Mouse (Mus musculus) heart, embryonic 15.5 days (tissue): ENCODE data around the gene Gsdma2. TPM values are rescaled to one million over a fixed set of nuclear protein-coding genes. Genes with fewer than 3 reads are reported as not detected.
A peak's percentile ranks its signal among the peaks of the same experiment; 100 is the strongest.

Source experiments
- ATAC-seq: fragments of 200-750 bp; cut with Nextera tagmentation; replicated peaks from 2 replicates; pipeline ENCODE4 v1.8.0; 2017; ENCODE audit warnings: low read depth, moderate TSS enrichment; ENCODE audit not compliant: insufficient number of reproducible peaks, insufficient read depth, low FRiP score
- H3K27ac ChIP-seq: fragments of 300-500 bp; sonication (generic); 2 replicates; pipeline ENCODE4 v1.5.1; 2015; ENCODE audit warnings: mild to moderate bottlenecking, inconsistent platforms
- H3K27me3 ChIP-seq: fragments of 300-500 bp; sonication (generic); 2 replicates; pipeline ENCODE4 v1.6.1; 2015; ENCODE audit warnings: inconsistent platforms
- H3K36me3 ChIP-seq: fragments of 300-500 bp; sonication (generic); 2 replicates; pipeline ENCODE4 v1.6.1; 2015; ENCODE audit warnings: mild to moderate bottlenecking, inconsistent platforms
- H3K4me1 ChIP-seq: fragments of 300-500 bp; sonication (generic); replicated peaks from 2 replicates; pipeline ENCODE4 v1.6.1; 2015; ENCODE audit warnings: inconsistent platforms
- H3K4me2 ChIP-seq: fragments of 300-500 bp; sonication (generic); 2 replicates; pipeline ENCODE4 v1.6.1; 2015; ENCODE audit warnings: inconsistent platforms, mild to moderate bottlenecking, moderate library complexity
- H3K4me3 ChIP-seq: fragments of 300-500 bp; sonication (generic); 2 replicates; pipeline ENCODE4 v1.5.1; 2015; ENCODE audit warnings: mild to moderate bottlenecking, inconsistent platforms
- H3K9ac ChIP-seq: fragments of 300-500 bp; sonication (generic); 2 replicates; pipeline ENCODE4 v1.6.1; 2015; ENCODE audit warnings: mild to moderate bottlenecking, inconsistent platforms
- H3K9me3 ChIP-seq: fragments of 300-500 bp; sonication (generic); replicated peaks from 2 replicates; pipeline ENCODE4 v1.6.1; 2016; ENCODE audit warnings: inconsistent platforms
- WGBS: fragments of 180-500 bp; shearing (Covaris S2); methylation state at CpG from one replicate; pipeline ENCODE4 v1.1.7; 2015; ENCODE audit warnings: mixed read lengths; 5-methylcytosine and 5-hydroxymethylcytosine counted together
- polyA plus RNA-seq: library from polyadenylated mRNA; unstranded; fragments of >200 nt; fragmentation: Nextera tagmentation; extraction: Ambion mirVana; gene quantifications from 2 replicates; pipeline ENCODE4 v1.2.1, GENCODE M21; 2015

Gene Gsdma2
- polyA plus RNA-seq, 1 experiment from 2014 or later = not detected

- 50% methylated on average over 10 of the region's 10 CpGs for WGBS
- peaks cover 13% of the 10 kb centered on the region for H3K4me1 ChIP-seq
- H3K27me3 ChIP-seq = 0 out of 2 replicates have a peak, but pooled peaks cover 3% of the 10 kb centered on the region
- H3K36me3 ChIP-seq = peaks cover 5% of the 10 kb centered on the region
- H3K9me3 ChIP-seq = no peaks in the 10 kb centered on the region
- no peak within 1 kb of the TSS for H3K4me3 ChIP-seq
- H3K27ac ChIP-seq = no peak within 1 kb of the TSS
- H3K9ac ChIP-seq = 0 out of 2 replicates have a peak within 1 kb of the TSS, but pooled peaks have one; percentile 1
- H3K4me2 ChIP-seq = no peak within 1 kb of the TSS
- no peak for ATAC-seq
These were observed 54.7 kb downstream of the Gsdma2 start, which contains the start of gene Csf3 for GRCm38 (mm10) chr11:98701213-98701670. Gene Csf3, plus strand, starts transcription at chr11:98701263.

DNA sequence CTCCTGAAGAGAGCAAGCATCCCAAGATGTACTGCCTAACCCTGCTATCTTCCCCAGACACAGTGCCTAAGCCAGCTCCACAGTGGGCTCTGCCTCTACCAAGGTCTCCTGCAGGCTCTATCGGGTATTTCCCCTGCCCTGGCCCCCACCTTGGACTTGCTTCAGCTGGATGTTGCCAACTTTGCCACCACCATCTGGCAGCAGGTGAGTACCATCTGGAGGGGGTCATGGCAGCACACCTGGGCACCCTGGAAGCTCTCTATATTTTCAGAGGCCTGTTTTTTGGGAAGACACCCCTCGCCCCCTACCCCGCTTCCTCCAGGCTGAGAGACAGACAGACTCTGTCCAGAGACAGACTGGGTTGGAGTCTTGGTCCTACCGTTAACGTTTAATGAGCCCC is 55.8 kb downstream of the Gsdma2 start:
- no peak overlapping the region for H3K9ac ChIP-seq
- 59% methylated on average over 5 of the region's 5 CpGs for WGBS
- H3K4me1 ChIP-seq = peaks cover 15% of the 10 kb centered on the region
- no peak overlapping the region for H3K4me2 ChIP-seq
- no peak overlapping the region for H3K4me3 ChIP-seq
- no peak overlapping the region for H3K27ac ChIP-seq
- no peak for ATAC-seq
- 0 out of 2 replicates have a peak, but pooled peaks cover 3% of the 10 kb centered on the region for H3K27me3 ChIP-seq
- H3K36me3 ChIP-seq = peaks cover 12% of the 10 kb centered on the region
- H3K9me3 ChIP-seq = no peaks in the 10 kb centered on the region

DNA sequence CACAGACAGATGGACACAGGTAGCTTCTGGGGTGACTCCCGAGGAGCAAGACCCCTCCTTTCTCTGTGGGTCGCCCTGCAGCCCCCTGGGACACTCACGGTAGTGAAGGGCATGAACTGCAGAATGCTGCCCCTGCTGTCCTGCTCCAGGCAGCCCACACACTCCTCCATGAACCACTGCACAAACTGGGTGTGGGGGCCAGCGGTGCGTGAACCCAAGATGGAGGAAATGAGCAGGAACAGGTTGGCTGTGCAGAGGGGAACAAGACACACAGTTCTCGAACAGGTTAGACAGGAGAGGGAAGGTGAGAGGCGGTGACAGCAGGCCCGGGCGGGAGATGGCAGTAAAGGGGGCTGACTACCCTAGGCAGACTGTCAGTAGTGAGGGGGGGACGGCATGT is 58.5 kb downstream of the Gsdma2 start:
- Histone ChIP-seq H3K27me3 (0 out of 2 replicates have a peak, but pooled peaks cover 3% of the 10 kb centered on the region), H3K9me3 (no peaks in the 10 kb centered on the region), H3K4me3 (no peak overlapping the region), H3K9ac (no peak overlapping the region), H3K4me2 (no peak overlapping the region), H3K36me3 (peaks cover 19% of the 10 kb centered on the region), H3K4me1 (peaks cover 39% of the 10 kb centered on the region), H3K27ac (no peak overlapping the region)
- no peak for ATAC-seq
- WGBS = 85% methylated on average over 10 of the region's 10 CpGs

Other genes with a start within 250 kb of the Gsdma2 start
- 17.0 and 19.3 TPM in 2 replicates for gene Pgap3, start 246.3 kb upstream of the Gsdma2 start, polyA plus RNA-seq
- 36.1 and 44.2 TPM in 2 replicates for gene Erbb2, start 234.3 kb upstream of the Gsdma2 start, polyA plus RNA-seq
- 98.8 and 108 TPM in 2 replicates for gene Mien1, start 207.8 kb upstream of the Gsdma2 start, polyA plus RNA-seq
- gene Grb7, start 200.4 kb upstream of the Gsdma2 start, polyA plus RNA-seq = 1.3 and 5.0 TPM in 2 replicates
- 0.05 and 0.70 TPM in 2 replicates for gene Ikzf3, start 100.7 kb upstream of the Gsdma2 start, polyA plus RNA-seq
- gene Zpbp2, start 95.7 kb upstream of the Gsdma2 start, polyA plus RNA-seq = 0.11 and 0.43 TPM in 2 replicates
- 55.6 and 68.0 TPM in 2 replicates for gene Ormdl3, start 59.4 kb upstream of the Gsdma2 start, polyA plus RNA-seq
- gene Lrrc3c, start 48.5 kb upstream of the Gsdma2 start, polyA plus RNA-seq = not detected in 2 replicates
- 0.14 and 0.96 TPM in 2 replicates for gene Gm12355, start 21.1 kb upstream of the Gsdma2 start, polyA plus RNA-seq
- not detected in 2 replicates for gene Gsdma3, start 20.4 kb upstream of the Gsdma2 start, polyA plus RNA-seq
- not detected in 2 replicates for gene Gsdma, start 17.6 kb downstream of the Gsdma2 start, polyA plus RNA-seq
- gene Psmd3, start 35.8 kb downstream of the Gsdma2 start, polyA plus RNA-seq = 141 and 177 TPM in 2 replicates
- not detected in 2 replicates for gene Csf3, start 54.5 kb downstream of the Gsdma2 start, polyA plus RNA-seq
- 33.5 and 43.0 TPM in 2 replicates for gene Med24, start 82.7 kb downstream of the Gsdma2 start, polyA plus RNA-seq
- gene Thra, start 93.9 kb downstream of the Gsdma2 start, polyA plus RNA-seq = 34.8 and 39.5 TPM in 2 replicates
- 7.0 and 7.5 TPM in 2 replicates for gene Nr1d1, start 128.6 kb downstream of the Gsdma2 start, polyA plus RNA-seq
- gene Msl1, start 148.8 kb downstream of the Gsdma2 start, polyA plus RNA-seq = 15.5 and 17.2 TPM in 2 replicates
- 21.3 and 27.6 TPM in 2 replicates for gene Casc3, start 158.1 kb downstream of the Gsdma2 start, polyA plus RNA-seq
- gene Rapgefl1, start 190.0 kb downstream of the Gsdma2 start, polyA plus RNA-seq = 0.71 and 1.5 TPM in 2 replicates
- 2.2 and 2.8 TPM in 2 replicates for gene Wipf2, start 216.9 kb downstream of the Gsdma2 start, polyA plus RNA-seq